Mouse (Mus musculus) ovary, postnatal 14 days (tissue): ENCODE data around the gene Krtap28-13.
A peak's percentile ranks its signal among the peaks of the same experiment; 100 is the strongest.

ENCODE experiments used
- DNase-seq: peaks from one replicate; pipeline ENCODE4 v3.0.0; 2022; ENCODE audit warnings: low spot score

Gene Krtap28-13

GRCm38 (mm10) chr1:83060643-83061042, at the start of gene Krtap28-13:
Gene Krtap28-13 (plus strand): TSS chr1:83060930.
- no peak for DNase-seq

GRCm38 (mm10) chr1:83014477-83014876, 46.3 kb upstream of the Krtap28-13 start:
- no peak for DNase-seq

GRCm38 (mm10) chr1:83015329-83015879, 45.3 kb upstream of the Krtap28-13 start:
- no peak for DNase-seq

GRCm38 (mm10) chr1:83016556-83016955, 44.2 kb upstream of the Krtap28-13 start:
- DNase-seq = no peak

- no peak for DNase-seq
Measured at GRCm38 (mm10) chr1:83031950-83032349, 28.8 kb upstream of the Krtap28-13 start.

GRCm38 (mm10) chr1:83032508-83032907, 28.2 kb upstream of the Krtap28-13 start:
- DNase-seq = no peak

GRCm38 (mm10) chr1:83034509-83034908, 26.2 kb upstream of the Krtap28-13 start:
- no peak for DNase-seq

- no peak for DNase-seq
Measured at GRCm38 (mm10) chr1:83036892-83037667, 23.6 kb upstream of the Krtap28-13 start.

GRCm38 (mm10) chr1:83038109-83038672, 22.5 kb upstream of the Krtap28-13 start, which contains the start of gene Slc19a3:
Gene Slc19a3 (minus strand): TSS chr1:83038448.
- peak; percentile 5 for DNase-seq

- no peak for DNase-seq
Measured at GRCm38 (mm10) chr1:83039080-83039479, 21.6 kb upstream of the Krtap28-13 start.

GRCm38 (mm10) chr1:83042380-83042779, 18.4 kb upstream of the Krtap28-13 start, which contains the start of gene Krtap28-10:
Gene Krtap28-10 (minus strand): TSS chr1:83042480.
- DNase-seq = no peak

- DNase-seq = no peak
Measured at GRCm38 (mm10) chr1:83044882-83045427, 15.8 kb upstream of the Krtap28-13 start, which contains the start of gene Gm47969. Gene Gm47969 (plus strand): TSS chr1:83044932.

GRCm38 (mm10) chr1:83058481-83058880, 2.2 kb upstream of the Krtap28-13 start:
- no peak for DNase-seq

GRCm38 (mm10) chr1:83059278-83059677, 1.5 kb upstream of the Krtap28-13 start, which contains the start of gene A030005K14Rik:
Gene A030005K14Rik (minus strand): TSS chr1:83059378.
- no peak for DNase-seq

GRCm38 (mm10) chr1:83064851-83065250, 4.1 kb downstream of the Krtap28-13 start:
- DNase-seq = peak; percentile 4

- DNase-seq = no peak
Measured at GRCm38 (mm10) chr1:83066577-83066976, 5.8 kb downstream of the Krtap28-13 start.

- DNase-seq = no peak
Measured at GRCm38 (mm10) chr1:83067205-83067604, 6.5 kb downstream of the Krtap28-13 start.

- no peak for DNase-seq
Measured at GRCm38 (mm10) chr1:83075526-83076189, 14.9 kb downstream of the Krtap28-13 start.

GRCm38 (mm10) chr1:83076190-83076917, 15.6 kb downstream of the Krtap28-13 start:
- DNase-seq = peak; percentile 11

GRCm38 (mm10) chr1:83077016-83077415, 16.3 kb downstream of the Krtap28-13 start:
- no peak for DNase-seq

- DNase-seq = no peak
Measured at GRCm38 (mm10) chr1:83084790-83085189, 24.1 kb downstream of the Krtap28-13 start.
